In the genomic region with DNA sequence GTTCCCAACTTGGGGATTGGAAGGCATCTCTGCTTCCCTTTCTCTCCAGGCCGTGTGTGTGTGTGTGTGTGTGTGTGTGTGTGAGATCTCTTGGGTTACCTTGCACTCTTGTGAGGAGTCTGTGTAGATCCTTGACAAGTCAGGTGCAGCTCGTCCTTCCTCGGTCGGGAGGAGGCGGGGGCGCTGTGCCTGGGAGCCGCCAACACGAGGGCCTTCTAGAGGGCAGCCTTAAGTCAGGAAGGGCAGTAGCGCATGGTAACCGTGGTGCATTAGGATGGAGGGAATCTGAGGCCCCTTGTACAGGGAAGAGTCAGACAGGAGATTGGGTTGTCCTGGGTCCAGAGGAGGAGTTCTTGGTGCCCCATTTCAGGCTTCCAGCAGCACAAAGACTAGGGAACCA, we compare ENCODE assay signal across 20 mouse cellular contexts. TPM values are rescaled to one million over a fixed set of nuclear protein-coding genes. Genes with fewer than 3 reads are reported as not detected.
A peak's percentile ranks its signal among the peaks of the same experiment; 100 is the strongest.
DNase-seq lines count a peak whose midpoint lies in the region; ATAC-seq and TF ChIP-seq lines count a peak whose summit lies in the region.
"Had no signal": no experiment of that assay in that cellular context is flagged by ENCODE, and none has a peak within 500 bp of the region (broad histone marks: within the 10 kb centered on the region; RNA-seq: fewer than 3 reads in every experiment).

No protein-coding gene starts in this region.

- H3K9ac ChIP-seq in heart, adult 2 months (ENCODE audit: low read depth, low read length) = no peak overlapping the region
- no peak overlapping the region for H3K9ac ChIP-seq in midbrain, embryonic 11.5 days (ENCODE audit: low read length)

- no peak for TF ChIP-seq POLR2A in heart, adult 2 months (IDR thresholded peaks at IDR 0.05; ENCODE audit: insufficient read depth, low read depth, low read length)

- H3K79me2 ChIP-seq in heart, adult 2 months (replicated peaks; ENCODE audit: control insufficient read depth, insufficient read depth, low read length) = no peaks in the 10 kb centered on the region

- H3K27ac ChIP-seq in heart, embryonic 10.5 days = no peak overlapping the region
- H3K27ac ChIP-seq in heart, adult 2 months = no peak overlapping the region
- H3K27ac ChIP-seq in midbrain, embryonic 11.5 days (ENCODE audit: low read depth, low read length) = no peak overlapping the region
- no peak overlapping the region for H3K27ac ChIP-seq in midbrain, embryonic 10.5 days (replicated peaks)

- H3K4me1 ChIP-seq in heart, embryonic 10.5 days = peaks cover 7% of the 10 kb centered on the region; the same call in 1 of the 2 replicates
- H3K4me1 ChIP-seq in heart, adult 2 months (ENCODE audit: control insufficient read depth, insufficient read depth, low read length) = no peaks in the 10 kb centered on the region
- H3K4me1 ChIP-seq in midbrain, embryonic 11.5 days (ENCODE audit: control insufficient read depth, insufficient read depth, low read length) = no peaks in the 10 kb centered on the region; the same call in 1 of the 2 replicates
- H3K4me1 ChIP-seq in midbrain, embryonic 10.5 days = peaks cover 10% of the 10 kb centered on the region

- peak; percentile 73 for DNase-seq in heart, embryonic 10.5 days (ENCODE audit: low spot score)
- no peak for DNase-seq in heart, adult 2 months
- peak; percentile 66 for DNase-seq in midbrain, embryonic 11.5 days (ENCODE audit: low spot score, missing footprints)
- no peak for DNase-seq in midbrain, embryonic 10.5 days (ENCODE audit: low spot score)
- DNase-seq: adrenal gland, adult 2 months; adrenal gland, adult 8-10 months; adrenal gland, postnatal 10 days; adrenal gland, postnatal 14 days; adrenal gland, postnatal 25 days; adrenal gland, postnatal 36 days; B cell, adult 2 months; cerebellum, adult 11 months; cerebellum, adult 11-12 months; cerebellum, adult 18-20 months had no signal

- TF ChIP-seq EP300 in heart, adult 2 months (IDR thresholded peaks at IDR 0.05; ENCODE audit: insufficient read depth, low read depth, low read length) = no peak

- no peak overlapping the region for H3K4me3 ChIP-seq in heart, embryonic 10.5 days
- no peak overlapping the region for H3K4me3 ChIP-seq in heart, adult 2 months
- no peak overlapping the region for H3K4me3 ChIP-seq in midbrain, embryonic 11.5 days (ENCODE audit: low read depth, low read length)
- H3K4me3 ChIP-seq in midbrain, embryonic 10.5 days = no peak overlapping the region

- ATAC-seq in midbrain, embryonic 11.5 days (ENCODE audit: low FRiP score) = no peak
- ATAC-seq: activated CD4-positive, CD25-positive, alpha-beta regulatory T cell, adult 4 months; CD4-positive, CD25-positive, alpha-beta regulatory T cell, adult 4 months; Patski had no signal

- no peak overlapping the region for H3K4me2 ChIP-seq in midbrain, embryonic 11.5 days

- intact Hi-C loops in heart, adult 2 months (cut with DNase I) = no loop called here

- 0 out of 2 replicates have a peak, but pooled peaks cover 6% of the 10 kb centered on the region for H3K27me3 ChIP-seq in heart, embryonic 10.5 days (ENCODE audit: insufficient read depth, poor library complexity, severe bottlenecking)
- H3K27me3 ChIP-seq in heart, adult 2 months (ENCODE audit: control insufficient read depth, insufficient read depth, low read length) = no peaks in the 10 kb centered on the region
- no peaks in the 10 kb centered on the region for H3K27me3 ChIP-seq in midbrain, embryonic 11.5 days (ENCODE audit: control insufficient read depth, insufficient read depth, low read length)
- H3K27me3 ChIP-seq in midbrain, embryonic 10.5 days (ENCODE audit: low read depth, poor library complexity, severe bottlenecking) = no peaks in the 10 kb centered on the region
- H3K27me3 ChIP-seq: CH12.LX, Patski had no signal

- 71% methylated on average over 10 of the region's 10 CpGs for WGBS in heart, embryonic 10.5 days
- WGBS in heart, adult 2 months = 83% methylated on average over 10 of the region's 10 CpGs
- 78% methylated on average over 10 of the region's 10 CpGs for WGBS in midbrain, embryonic 11.5 days
- 73% methylated on average over 10 of the region's 10 CpGs for WGBS in midbrain, embryonic 10.5 days

- TF ChIP-seq CTCF in heart, adult 2 months (IDR thresholded peaks at IDR 0.05) = no peak

- H3K36me3 ChIP-seq in heart, embryonic 10.5 days = no peaks in the 10 kb centered on the region
- no peaks in the 10 kb centered on the region for H3K36me3 ChIP-seq in heart, adult 2 months (ENCODE audit: control insufficient read depth, insufficient read depth, low read length)
- H3K36me3 ChIP-seq in midbrain, embryonic 11.5 days (ENCODE audit: control insufficient read depth, insufficient read depth, low read length) = no peaks in the 10 kb centered on the region
- H3K36me3 ChIP-seq in midbrain, embryonic 10.5 days = no peaks in the 10 kb centered on the region
- H3K36me3 ChIP-seq: G1E had no signal

- no peaks in the 10 kb centered on the region for H3K9me3 ChIP-seq in heart, embryonic 10.5 days
- no peaks in the 10 kb centered on the region for H3K9me3 ChIP-seq in midbrain, embryonic 11.5 days (ENCODE audit: control insufficient read depth, low read length)
- H3K9me3 ChIP-seq in midbrain, embryonic 10.5 days (replicated peaks) = no peaks in the 10 kb centered on the region
- H3K9me3 ChIP-seq: G1E had no signal

RNA-seq across cellular contexts. Expression of gene Flywch1, which starts 4.8 kb away (rescaled TPM):
- polyA plus RNA-seq in heart, embryonic 10.5 days (2016; fragmentation: Nextera tagmentation; extraction: Ambion mirVana) = 97.9 and 117 TPM in 2 replicates
- total RNA-seq in heart, adult 2 months (2021) = 10 to 100 TPM; 39.4 to 40.1 TPM
- 25.9 and 33.4 TPM in 2 replicates for polyA plus RNA-seq in heart, adult 2 months (2012; rRNA removed)
- 125 and 142 TPM in 2 replicates for polyA plus RNA-seq in midbrain, embryonic 11.5 days (2014; fragmentation: Nextera tagmentation; extraction: Ambion mirVana)
- 187 and 202 TPM in 2 replicates for polyA plus RNA-seq in midbrain, embryonic 10.5 days (2016; fragmentation: Nextera tagmentation; extraction: Ambion mirVana)

RNA-seq across cellular contexts. Expression of gene Flywch2, which starts 9.7 kb away (rescaled TPM):
- 9.0 and 20.3 TPM in 2 replicates for polyA plus RNA-seq in heart, embryonic 10.5 days (2016; fragmentation: Nextera tagmentation; extraction: Ambion mirVana)
- under 1 TPM; 0.27 to 0.50 TPM for total RNA-seq in heart, adult 2 months (2021)
- 1.3 and 1.5 TPM in 2 replicates for polyA plus RNA-seq in heart, adult 2 months (2012; rRNA removed)
- polyA plus RNA-seq in midbrain, embryonic 11.5 days (2014; fragmentation: Nextera tagmentation; extraction: Ambion mirVana) = 20.4 and 20.9 TPM in 2 replicates
- polyA plus RNA-seq in midbrain, embryonic 10.5 days (2016; fragmentation: Nextera tagmentation; extraction: Ambion mirVana) = 19.5 and 23.4 TPM in 2 replicates
- total RNA-seq: CH12.LX, G1E had no signal
- polyA plus RNA-seq: G1E had no signal

RNA-seq across cellular contexts. Expression of gene Srrm2, which starts 14.1 kb away (rescaled TPM):
- 342 and 505 TPM in 2 replicates for polyA plus RNA-seq in heart, embryonic 10.5 days (2016; fragmentation: Nextera tagmentation; extraction: Ambion mirVana)
- total RNA-seq in heart, adult 2 months (2021) = 100 to 1,000 TPM; 157 to 161 TPM
- polyA plus RNA-seq in heart, adult 2 months (2012; rRNA removed) = 318 and 320 TPM in 2 replicates
- polyA plus RNA-seq in midbrain, embryonic 11.5 days (2014; fragmentation: Nextera tagmentation; extraction: Ambion mirVana) = 408 and 439 TPM in 2 replicates
- 509 and 515 TPM in 2 replicates for polyA plus RNA-seq in midbrain, embryonic 10.5 days (2016; fragmentation: Nextera tagmentation; extraction: Ambion mirVana)

RNA-seq across cellular contexts. Expression of gene Kremen2, which starts 30.6 kb away (rescaled TPM):
- 0.43 and 1.9 TPM in 2 replicates for polyA plus RNA-seq in heart, embryonic 10.5 days (2016; fragmentation: Nextera tagmentation; extraction: Ambion mirVana)
- not detected for total RNA-seq in heart, adult 2 months (2021)
- 0.06 and 0.27 TPM in 2 replicates for polyA plus RNA-seq in heart, adult 2 months (2012; rRNA removed)
- 0.58 and 0.63 TPM in 2 replicates for polyA plus RNA-seq in midbrain, embryonic 11.5 days (2014; fragmentation: Nextera tagmentation; extraction: Ambion mirVana)
- polyA plus RNA-seq in midbrain, embryonic 10.5 days (2016; fragmentation: Nextera tagmentation; extraction: Ambion mirVana) = 1.7 and 2.3 TPM in 2 replicates
- total RNA-seq: adrenal gland, adult 2 months; adrenal gland, postnatal 10 days; adrenal gland, postnatal 14 days; adrenal gland, postnatal 25 days; adrenal gland, postnatal 36 days; MEL had no signal
- polyA plus RNA-seq: Patski had no signal

RNA-seq across cellular contexts. Expression of gene Paqr4, which starts 35.5 kb away (rescaled TPM):
- 8.7 and 9.3 TPM in 2 replicates for polyA plus RNA-seq in heart, embryonic 10.5 days (2016; fragmentation: Nextera tagmentation; extraction: Ambion mirVana)
- total RNA-seq in heart, adult 2 months (2021) = 10 to 100 TPM; 25.5 to 27.2 TPM
- polyA plus RNA-seq in heart, adult 2 months (2012; rRNA removed) = 30.7 and 33.2 TPM in 2 replicates
- 29.5 and 30.2 TPM in 2 replicates for polyA plus RNA-seq in midbrain, embryonic 11.5 days (2014; fragmentation: Nextera tagmentation; extraction: Ambion mirVana)
- polyA plus RNA-seq in midbrain, embryonic 10.5 days (2016; fragmentation: Nextera tagmentation; extraction: Ambion mirVana) = 27.6 and 36.2 TPM in 2 replicates

Comparison
In these comparisons a context has a peak if more than half of its experiments do, and no peak if none do; other contexts are left out.
1. DNase-seq: peak in heart, embryonic 10.5 days (single experiment) and midbrain, embryonic 11.5 days (single experiment); none in heart, adult 2 months (0 of 2) and midbrain, embryonic 10.5 days (single experiment).